Mouse (Mus musculus) adipose tissue, adult 10 weeks (tissue): ENCODE data around the gene Itga2b. TPM values are rescaled to one million over a fixed set of nuclear protein-coding genes. Genes with fewer than 3 reads are reported as not detected.

Source experiments
- polyA plus RNA-seq: library from polyadenylated mRNA; stranded (reverse); fragments of 350-450 nt; fragmentation: Illumina TruSeq; extraction: RNeasy Lipid Tissue Mini Kit (QIAGEN cat#74804); gene quantifications from one replicate; pipeline ENCODE4 v1.2.3, GENCODE M21; 2014; ENCODE audit warnings: low read depth, low replicate concordance

The Itga2b gene
- 18.7 TPM for polyA plus RNA-seq

DNA sequence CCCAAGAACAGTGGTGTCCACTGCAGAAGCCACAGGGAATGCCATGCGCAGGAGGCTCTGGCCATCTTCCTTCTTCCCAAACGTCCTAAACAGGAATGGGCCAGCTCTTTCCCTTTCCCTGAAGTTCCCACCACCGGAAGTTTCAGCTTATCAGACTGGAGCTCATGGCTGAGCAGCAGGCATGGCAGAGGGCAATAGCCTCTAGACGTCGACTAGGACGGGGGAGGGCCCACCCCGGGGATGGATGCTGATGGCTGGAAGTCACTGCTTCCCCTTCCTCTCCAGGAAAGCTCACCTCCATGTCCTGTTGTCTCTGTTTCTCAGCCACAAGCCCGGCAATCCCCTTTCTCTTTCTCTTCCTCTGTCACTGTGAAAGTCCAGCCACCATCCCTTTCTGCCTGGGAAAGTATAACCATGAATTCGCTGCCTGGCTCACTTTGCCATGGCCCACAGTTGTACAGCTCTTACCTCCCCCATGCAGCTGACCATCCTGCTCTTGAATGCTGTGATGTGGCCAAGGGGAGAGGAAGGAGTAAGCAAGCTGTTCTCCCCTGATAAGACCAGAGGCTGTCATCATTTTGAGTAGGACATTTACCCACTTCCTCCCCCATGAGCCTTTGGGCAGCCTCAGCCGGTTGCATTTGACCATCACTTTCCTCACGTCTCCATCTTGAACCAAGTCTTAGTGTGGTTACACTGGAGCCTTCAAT is at the start of gene Itga2b:
TSS of gene Itga2b (minus strand) at position 475 of the 710 bp plus-strand sequence.

DNA sequence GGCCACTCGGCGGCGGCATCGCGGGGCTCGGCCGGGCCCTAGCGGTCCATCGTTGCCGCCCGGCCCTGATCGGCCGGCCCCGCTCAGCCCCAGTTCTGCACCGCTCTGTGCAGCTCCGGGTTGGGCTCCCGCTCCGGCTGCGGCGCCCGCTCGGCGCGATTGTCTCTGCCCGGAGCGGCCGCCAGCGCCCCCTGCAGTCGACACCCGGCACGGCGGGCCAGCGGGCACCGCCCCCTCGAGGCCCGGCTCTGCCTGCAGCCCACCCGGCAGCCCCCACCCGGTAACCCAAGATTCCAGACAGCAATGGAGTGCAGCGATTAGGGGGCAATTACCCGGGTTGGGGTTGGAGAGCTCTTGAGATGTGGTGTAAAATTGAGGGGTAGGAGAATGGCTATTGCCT is 22.4 kb downstream of the Itga2b start, which contains the start of gene Fam171a2:
TSS of gene Fam171a2 (minus strand) at position 186 of the 400 bp plus-strand sequence.

DNA sequence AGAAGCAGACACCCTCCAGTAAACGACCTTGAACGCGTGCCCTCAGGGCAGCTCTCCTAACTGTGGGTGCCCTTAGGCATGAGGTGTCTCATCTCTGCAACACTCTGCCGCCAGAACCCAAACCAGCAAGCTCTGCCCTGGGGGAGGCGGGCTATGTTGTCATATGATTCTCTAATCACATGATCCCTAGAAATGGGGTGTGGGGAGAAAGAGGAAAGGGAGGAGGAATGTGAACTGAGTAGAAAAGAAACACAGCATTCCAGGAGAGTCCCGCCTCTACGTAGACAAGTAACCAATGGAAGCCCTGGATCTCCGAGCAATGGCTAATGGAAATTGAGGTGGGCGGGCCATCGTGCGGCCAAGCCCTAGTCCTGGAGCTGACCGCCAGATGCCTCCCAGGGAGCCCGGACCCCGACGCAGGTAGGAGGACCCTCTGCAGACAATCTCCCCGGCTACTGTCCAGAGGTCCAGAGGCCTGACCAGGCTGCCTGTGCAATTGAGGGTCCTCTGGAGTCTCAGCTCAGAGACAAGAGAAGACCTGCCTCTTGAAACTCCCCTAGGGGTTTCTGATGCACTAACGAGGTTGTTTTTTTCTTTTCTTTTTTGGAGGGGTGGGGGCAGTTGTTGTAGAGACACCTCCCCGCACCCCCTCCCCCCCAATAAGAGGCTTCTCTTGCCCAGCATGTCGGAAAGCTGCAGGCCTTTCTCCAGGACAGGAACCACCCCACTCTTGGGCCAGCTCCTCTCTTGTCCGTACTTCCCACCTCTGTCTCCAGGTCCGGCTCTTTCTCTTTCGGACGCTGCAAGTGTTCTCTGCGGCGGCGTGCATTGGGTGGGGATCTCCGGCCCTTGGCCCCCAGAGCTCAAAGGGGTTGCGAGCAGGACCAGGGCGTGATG is 39.6 kb downstream of the Itga2b start, which contains the start of gene Grn:
TSS of gene Grn (plus strand) at position 195 of the 897 bp plus-strand sequence.

DNA sequence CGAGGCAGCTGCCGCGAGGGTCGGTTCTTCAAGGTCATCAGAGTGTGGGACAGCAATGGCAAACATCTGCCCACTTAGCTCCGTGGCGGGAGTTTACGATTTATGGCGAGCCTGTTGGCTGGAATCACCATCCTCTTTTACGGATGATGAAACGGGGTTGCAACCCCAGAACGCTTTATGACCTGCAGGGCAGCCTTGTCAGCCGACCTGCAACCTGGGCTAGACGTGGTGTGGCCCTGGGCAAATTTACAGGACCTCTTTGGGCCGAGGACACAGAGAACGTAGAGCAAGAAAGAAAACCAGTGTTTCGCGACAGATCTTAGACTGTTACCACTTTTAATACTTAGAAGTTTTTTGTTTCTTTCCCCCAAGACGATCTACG is 62.1 kb downstream of the Itga2b start, which contains the start of gene Slc25a39:
TSS of gene Slc25a39 (minus strand) at position 113 of the 382 bp plus-strand sequence.

Other genes starting within 250 kb of the Itga2b start
- gene Hdac5, start 240.0 kb downstream of the Itga2b start, polyA plus RNA-seq, result 67.5 TPM
- 0.57 TPM for gene BC030867, start 221.2 kb downstream of the Itga2b start, polyA plus RNA-seq
- 2.2 TPM for gene Asb16, start 201.4 kb downstream of the Itga2b start, polyA plus RNA-seq
- gene Tmub2, start 185.2 kb downstream of the Itga2b start, polyA plus RNA-seq, result 43.3 TPM
- gene Atxn7l3, start 173.5 kb downstream of the Itga2b start, polyA plus RNA-seq, result 34.5 TPM
- gene Ubtf, start 150.4 kb downstream of the Itga2b start, polyA plus RNA-seq, result 77.3 TPM
- gene Slc4a1, start 103.9 kb downstream of the Itga2b start, polyA plus RNA-seq, result 0.06 TPM
- 1.8 TPM for gene Rundc3a, start 76.7 kb downstream of the Itga2b start, polyA plus RNA-seq
- 157 TPM for gene Slc25a39, start 62.2 kb downstream of the Itga2b start, polyA plus RNA-seq
- 237 TPM for gene Grn, start 39.8 kb downstream of the Itga2b start, polyA plus RNA-seq
- gene Fam171a2, start 22.4 kb downstream of the Itga2b start, polyA plus RNA-seq, result 14.8 TPM
- 19.7 TPM for gene Gpatch8, start 86.3 kb upstream of the Itga2b start, polyA plus RNA-seq
- gene Gm11627, start 109.3 kb upstream of the Itga2b start, polyA plus RNA-seq, result 4.5 TPM
- gene Fzd2, start 134.3 kb upstream of the Itga2b start, polyA plus RNA-seq, result 7.0 TPM
- 0.89 TPM for gene Meioc, start 193.6 kb upstream of the Itga2b start, polyA plus RNA-seq
- gene Ccdc43, start 227.7 kb upstream of the Itga2b start, polyA plus RNA-seq, result 15.3 TPM